Mouse (Mus musculus) stomach, embryonic 16.5 days (tissue): Measurements from ENCODE around the gene Gmip. TPM values are rescaled to one million over a fixed set of nuclear protein-coding genes. Genes with fewer than 3 reads are reported as not detected.

Experiments used
- ATAC-seq: fragments of 200-750 bp; cut with Nextera tagmentation; 2 replicates; pipeline ENCODE4 v1.8.0; 2017; ENCODE audit warnings: moderate number of reproducible peaks, moderate TSS enrichment; ENCODE audit not compliant: insufficient read depth, low FRiP score
- H3K27ac ChIP-seq: fragments of 300-500 bp; sonication (generic); 2 replicates; pipeline ENCODE4 v1.5.1; 2014; ENCODE audit warnings: low read length
- H3K27me3 ChIP-seq: fragments of 300-500 bp; sonication (generic); 2 replicates; pipeline ENCODE4 v1.6.1; 2014; ENCODE audit warnings: low read length, control low read depth, mixed read lengths; ENCODE audit not compliant: control insufficient read depth, insufficient read depth
- H3K36me3 ChIP-seq: fragments of 300-500 bp; sonication (generic); 2 replicates; pipeline ENCODE4 v1.6.1; 2014; ENCODE audit warnings: low read length; ENCODE audit not compliant: control insufficient read depth, insufficient read depth
- H3K4me1 ChIP-seq: fragments of 300-500 bp; sonication (generic); 2 replicates; pipeline ENCODE4 v1.6.1; 2014; ENCODE audit warnings: low read length, control low read depth, mixed read lengths; ENCODE audit not compliant: control insufficient read depth, insufficient read depth
- H3K4me2 ChIP-seq: fragments of 300-500 bp; sonication (generic); 2 replicates; pipeline ENCODE4 v1.6.1; 2014; ENCODE audit warnings: low read depth, low read length, mixed read lengths
- H3K4me3 ChIP-seq: fragments of 300-500 bp; sonication (generic); replicated peaks from 2 replicates; pipeline ENCODE4 v1.5.1; 2014; ENCODE audit warnings: mild to moderate bottlenecking, low read length
- H3K9ac ChIP-seq: fragments of 300-500 bp; sonication (generic); 2 replicates; pipeline ENCODE4 v1.6.1; 2014; ENCODE audit warnings: low read length
- H3K9me3 ChIP-seq: fragments of 300-500 bp; sonication (generic); replicated peaks from 2 replicates; pipeline ENCODE4 v1.6.1; 2016; ENCODE audit warnings: low read length, control low read depth; ENCODE audit not compliant: control insufficient read depth
- WGBS: fragments of 180-500 bp; shearing (Covaris S2); extraction: QIAGEN DNeasy Blood & Tissue Kit; methylation state at CpG from one replicate; pipeline ENCODE4 v1.1.7; 2014; 5-methylcytosine and 5-hydroxymethylcytosine counted together
- polyA plus RNA-seq: library from polyadenylated mRNA; unstranded; fragments of >200 nt; fragmentation: Nextera tagmentation; extraction: Ambion mirVana; gene quantifications from 2 replicates; pipeline ENCODE4 v1.2.1, GENCODE M21; 2015

Gene Gmip
- polyA plus RNA-seq = 10.0 and 11.0 TPM in 2 replicates

GRCm38 (mm10) chr8:69808094-69808863 is at the start of gene Gmip:
TSS of gene Gmip (plus strand) at chr8:69808679.
- peak within 1 kb of the TSS; percentile 69 for H3K9ac ChIP-seq
- H3K27me3 ChIP-seq = no peaks in the 10 kb centered on the region
- H3K4me2 ChIP-seq = peak within 1 kb of the TSS; percentile 74
- peak; percentile 83 for ATAC-seq
- 7% methylated on average over 27 of the region's 28 CpGs for WGBS
- H3K9me3 ChIP-seq = no peaks in the 10 kb centered on the region
- peaks cover 29% of the 10 kb centered on the region for H3K36me3 ChIP-seq
- no peaks in the 10 kb centered on the region; the same call in 1 of the 2 replicates for H3K4me1 ChIP-seq
- no peak within 1 kb of the TSS for H3K27ac ChIP-seq
- peak within 1 kb of the TSS; percentile 50 for H3K4me3 ChIP-seq

- Histone ChIP-seq H3K9ac (no peak overlapping the region), H3K36me3 (peaks cover 34% of the 10 kb centered on the region), H3K9me3 (peaks cover 8% of the 10 kb centered on the region), H3K27ac (no peak overlapping the region), H3K4me2 (no peak overlapping the region), H3K27me3 (no peaks in the 10 kb centered on the region), H3K4me1 (no peaks in the 10 kb centered on the region), H3K4me3 (no peak overlapping the region)
- ATAC-seq = no peak
- WGBS = 91% methylated on average over 4 of the region's 4 CpGs
These were observed 46.5 kb upstream of the Gmip start for GRCm38 (mm10) chr8:69761814-69762445.

- H3K27ac ChIP-seq = no peak overlapping the region
- 83% methylated on average over 9 of the region's 9 CpGs for WGBS
- H3K27me3 ChIP-seq = no peaks in the 10 kb centered on the region
- H3K36me3 ChIP-seq = peaks cover 23% of the 10 kb centered on the region
- peaks cover 10% of the 10 kb centered on the region for H3K9me3 ChIP-seq
- ATAC-seq = no peak
- no peak overlapping the region for H3K9ac ChIP-seq
- no peak overlapping the region for H3K4me3 ChIP-seq
- no peak overlapping the region for H3K4me2 ChIP-seq
- peaks cover 11% of the 10 kb centered on the region; the same call in 1 of the 2 replicates for H3K4me1 ChIP-seq
These were observed 37.3 kb upstream of the Gmip start for GRCm38 (mm10) chr8:69771221-69771620.

- ATAC-seq = no peak
- H3K27ac ChIP-seq = no peak overlapping the region
- H3K4me3 ChIP-seq = no peak overlapping the region
- H3K9me3 ChIP-seq = peaks cover 5% of the 10 kb centered on the region; the same call in 1 of the 2 replicates
- H3K9ac ChIP-seq = 0 out of 2 replicates have a peak overlapping the region, but pooled peaks have one; percentile 16
- 79% methylated on average over 2 of the region's 2 CpGs for WGBS
- H3K27me3 ChIP-seq = no peaks in the 10 kb centered on the region
- H3K4me2 ChIP-seq = no peak overlapping the region
- H3K36me3 ChIP-seq = peaks cover 14% of the 10 kb centered on the region
- peaks cover 11% of the 10 kb centered on the region; the same call in 1 of the 2 replicates for H3K4me1 ChIP-seq
These were observed 36.4 kb upstream of the Gmip start for GRCm38 (mm10) chr8:69772106-69772505.

GRCm38 (mm10) chr8:69774503-69775148 is 33.9 kb upstream of the Gmip start, which contains the start of gene Gm20422:
TSS of gene Gm20422 (minus strand) at chr8:69774886.
- peak; percentile 99 for ATAC-seq
- Histone ChIP-seq H3K36me3 (no peaks in the 10 kb centered on the region), H3K4me3 (peak within 1 kb of the TSS; percentile 90), H3K9me3 (no peaks in the 10 kb centered on the region), H3K27ac (peak within 1 kb of the TSS; percentile 100), H3K4me2 (peak within 1 kb of the TSS; percentile 83), H3K9ac (peak within 1 kb of the TSS; percentile 99), H3K4me1 (peaks cover 11% of the 10 kb centered on the region; the same call in 1 of the 2 replicates), H3K27me3 (no peaks in the 10 kb centered on the region)
- under 1% methylated on average over 41 of the region's 41 CpGs for WGBS

GRCm38 (mm10) chr8:69775149-69775534 is 33.3 kb upstream of the Gmip start:
- 47% methylated on average over 2 of the region's 2 CpGs for WGBS
- H3K4me1 ChIP-seq = peaks cover 11% of the 10 kb centered on the region; the same call in 1 of the 2 replicates
- H3K9ac ChIP-seq = no peak overlapping the region
- H3K27me3 ChIP-seq = no peaks in the 10 kb centered on the region
- no peaks in the 10 kb centered on the region for H3K36me3 ChIP-seq
- 0 out of 2 replicates have a peak overlapping the region, but pooled peaks have one; percentile 4 for H3K27ac ChIP-seq
- H3K4me2 ChIP-seq = peak overlapping the region; percentile 43; the same call in 1 of the 2 replicates
- no peaks in the 10 kb centered on the region for H3K9me3 ChIP-seq
- no peak for ATAC-seq
- H3K4me3 ChIP-seq = peak overlapping the region; percentile 90

GRCm38 (mm10) chr8:69777111-69777510 is 31.4 kb upstream of the Gmip start:
- ATAC-seq = no peak
- Histone ChIP-seq H3K27me3 (no peaks in the 10 kb centered on the region), H3K27ac (no peak overlapping the region), H3K9ac (no peak overlapping the region), H3K4me3 (no peak overlapping the region), H3K4me1 (peaks cover 11% of the 10 kb centered on the region; the same call in 1 of the 2 replicates), H3K36me3 (no peaks in the 10 kb centered on the region), H3K4me2 (no peak overlapping the region), H3K9me3 (no peaks in the 10 kb centered on the region)
- 70% methylated on average over 11 of the region's 12 CpGs for WGBS

GRCm38 (mm10) chr8:69789105-69789504 is 19.4 kb upstream of the Gmip start:
- no peak overlapping the region for H3K9ac ChIP-seq
- H3K4me2 ChIP-seq = no peak overlapping the region
- 80% methylated on average over 5 of the region's 5 CpGs for WGBS
- H3K27me3 ChIP-seq = no peaks in the 10 kb centered on the region
- no peaks in the 10 kb centered on the region for H3K36me3 ChIP-seq
- no peaks in the 10 kb centered on the region for H3K9me3 ChIP-seq
- H3K4me1 ChIP-seq = peaks cover 15% of the 10 kb centered on the region
- no peak overlapping the region for H3K27ac ChIP-seq
- H3K4me3 ChIP-seq = no peak overlapping the region
- ATAC-seq = no peak
